Mouse (Mus musculus) liver (tissue): Measurements from ENCODE around the gene Tpk1.

ENCODE experiments used
- DNase-seq: peaks from one replicate; pipeline ENCODE4 v3.0.0-alpha.2; 2020; ENCODE audit warnings: mixed read lengths

Gene Tpk1

DNA sequence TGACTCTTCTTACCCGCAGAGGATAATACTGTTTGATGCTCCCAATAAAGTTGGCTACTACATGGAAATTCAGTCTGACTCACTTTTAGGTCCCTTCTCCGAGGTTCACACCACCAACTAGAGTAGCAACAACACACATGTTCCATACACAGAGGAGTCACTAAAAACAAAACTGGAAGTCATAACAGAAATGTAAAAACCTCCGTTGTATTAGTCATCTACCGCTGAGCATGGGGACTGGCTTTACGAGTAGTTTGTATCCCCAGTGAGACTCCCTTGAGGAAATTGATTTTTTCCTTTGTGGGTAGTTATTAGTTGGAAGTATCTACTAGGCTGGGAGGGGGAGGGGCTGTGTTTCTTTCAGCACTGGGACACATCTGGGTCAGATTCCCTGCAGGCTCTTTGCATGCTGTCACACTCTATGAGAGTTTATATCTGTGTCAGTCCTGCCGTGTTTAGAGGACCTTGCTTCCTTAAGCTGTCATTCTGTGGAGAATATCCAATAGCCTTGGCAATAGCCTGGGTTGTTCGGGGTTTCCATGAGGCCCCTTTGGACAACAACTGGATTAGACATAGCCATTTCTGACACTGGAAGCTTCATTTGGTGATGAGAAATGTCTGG is 245.6 kb downstream of the Tpk1 start:
- no peak for DNase-seq

GRCm38 (mm10) chr6:43408949-43409348 is 257.1 kb downstream of the Tpk1 start:
- no peak for DNase-seq

DNA sequence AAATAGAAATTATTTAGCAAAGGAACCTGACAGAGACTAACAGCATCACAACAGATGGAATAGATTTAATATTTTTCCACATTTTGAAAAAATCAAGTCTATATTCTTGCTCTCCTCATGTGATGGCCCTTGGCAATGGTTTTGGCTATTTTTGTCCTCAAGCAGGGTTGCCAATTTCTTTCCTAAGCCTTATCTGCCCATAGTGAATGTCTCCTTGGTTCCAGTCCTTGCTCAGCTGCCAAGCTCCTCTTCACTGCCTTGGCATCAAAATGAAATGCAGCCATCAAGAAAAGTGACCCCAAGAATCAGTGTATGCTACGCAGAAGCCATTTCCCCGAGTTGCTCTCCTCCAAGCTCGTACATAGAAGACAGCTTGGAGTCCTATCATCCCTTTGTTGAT is 263.0 kb downstream of the Tpk1 start:
- no peak for DNase-seq

- no peak for DNase-seq
These were observed 263.7 kb downstream of the Tpk1 start for GRCm38 (mm10) chr6:43402219-43402997.

- DNase-seq, result no peak
These were observed 269.7 kb downstream of the Tpk1 start for GRCm38 (mm10) chr6:43396426-43396825.

DNA sequence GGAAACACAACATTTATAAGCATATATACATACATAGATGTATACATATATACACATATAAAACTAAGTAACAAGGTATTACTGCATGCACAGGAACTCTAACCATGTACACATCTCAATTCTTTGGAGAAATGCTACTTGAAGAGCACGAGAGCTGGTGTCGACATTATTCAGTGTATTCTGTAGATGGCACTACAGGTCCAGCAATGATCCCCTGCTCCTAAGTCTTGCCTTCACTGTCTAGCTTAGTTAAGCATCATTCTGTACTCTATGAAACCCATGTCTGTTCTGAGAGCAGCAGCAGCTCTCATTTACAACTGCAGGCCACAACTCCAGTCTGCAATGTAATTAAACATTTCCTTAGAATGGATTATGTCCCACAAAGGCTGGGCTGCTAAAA is 270.5 kb downstream of the Tpk1 start:
- DNase-seq, result no peak

- DNase-seq, result no peak
These were observed 274.7 kb downstream of the Tpk1 start for GRCm38 (mm10) chr6:43391358-43391757.

GRCm38 (mm10) chr6:43387273-43387672 is 278.8 kb downstream of the Tpk1 start:
- DNase-seq, result peak; percentile 7

DNA sequence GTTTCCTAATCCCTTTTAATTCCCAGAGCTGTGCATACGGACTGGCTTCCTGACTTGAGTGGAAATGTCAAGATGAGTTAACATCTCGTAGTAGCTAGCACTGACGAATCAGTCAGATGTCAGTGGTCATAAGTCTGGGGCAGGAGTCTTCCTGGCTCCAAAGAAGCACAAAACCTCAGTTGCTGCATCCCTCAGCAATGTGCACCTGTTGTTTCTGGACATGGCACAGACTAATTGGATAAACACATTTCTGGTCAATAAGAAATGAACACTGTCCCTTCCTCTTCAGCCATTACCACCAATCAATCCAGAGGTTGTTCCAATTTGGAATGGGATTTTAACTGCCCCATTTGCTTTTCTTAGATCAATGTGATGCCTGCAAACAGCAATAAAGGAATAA is 281.2 kb downstream of the Tpk1 start:
- DNase-seq, result no peak

GRCm38 (mm10) chr6:43384304-43384703 is 281.8 kb downstream of the Tpk1 start:
- no peak for DNase-seq

- no peak for DNase-seq
These were observed 283.3 kb downstream of the Tpk1 start for GRCm38 (mm10) chr6:43382750-43383149.

DNA sequence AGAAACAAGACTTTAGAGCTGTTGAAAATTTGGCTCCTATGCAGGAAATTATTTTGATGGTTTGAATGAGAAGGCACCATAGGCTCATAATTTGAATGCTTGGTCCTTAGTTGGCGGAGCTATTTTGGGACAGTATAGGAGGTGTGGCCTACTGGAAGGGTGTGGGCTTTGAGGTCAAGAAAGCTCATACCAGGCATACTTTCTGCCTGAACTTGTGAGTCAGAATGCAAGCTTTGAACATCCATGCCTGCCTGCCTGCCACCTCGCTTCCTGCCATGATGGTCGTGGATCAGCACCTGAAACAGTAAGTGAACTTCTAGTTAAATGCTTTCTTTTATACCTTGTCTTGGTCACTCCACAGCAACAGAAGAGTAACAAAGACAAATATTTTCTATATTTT is 283.8 kb downstream of the Tpk1 start:
- no peak for DNase-seq

GRCm38 (mm10) chr6:43373206-43373605 is 292.9 kb downstream of the Tpk1 start:
- no peak for DNase-seq

- DNase-seq, result no peak
These were observed 298.6 kb downstream of the Tpk1 start for GRCm38 (mm10) chr6:43367434-43367945.

DNA sequence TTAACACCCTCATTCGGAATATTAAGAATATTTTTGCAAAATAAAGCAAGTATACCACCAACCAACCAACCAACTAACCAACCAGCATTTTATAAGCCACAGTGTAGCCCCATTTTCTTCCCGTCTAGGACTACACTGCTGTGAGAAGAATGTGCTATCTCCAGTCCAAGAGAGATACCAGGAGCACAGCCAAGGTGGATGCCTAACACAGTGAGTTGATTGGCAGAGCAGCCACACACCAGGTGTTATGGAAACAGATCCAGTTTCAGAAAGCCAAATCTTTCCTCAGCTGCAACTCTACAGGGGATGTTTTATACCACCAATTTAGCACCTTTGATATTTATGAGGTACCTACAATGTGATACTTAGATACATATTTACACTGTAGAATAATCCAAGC is 299.1 kb downstream of the Tpk1 start:
- DNase-seq, result no peak

DNA sequence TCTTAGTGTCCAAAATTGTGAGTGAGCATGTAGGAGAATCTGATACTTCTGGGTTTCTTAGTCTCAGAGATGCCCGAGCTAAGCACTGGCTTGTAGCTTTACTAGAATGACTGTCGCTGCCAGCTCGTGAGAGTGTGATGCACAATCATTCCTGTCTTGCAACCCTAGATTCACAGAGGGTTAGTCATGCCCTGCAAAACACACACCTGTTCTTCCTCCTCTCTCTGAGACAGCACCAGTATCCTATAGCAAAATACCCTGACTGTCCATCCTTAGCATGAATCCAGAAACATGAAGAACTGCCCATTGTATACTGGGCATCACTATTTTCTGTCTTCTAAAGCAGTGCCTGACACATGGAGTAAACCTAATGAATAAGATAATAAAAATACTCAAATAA is 302.2 kb downstream of the Tpk1 start:
- DNase-seq, result no peak

GRCm38 (mm10) chr6:43363291-43363820 is 302.7 kb downstream of the Tpk1 start:
- no peak for DNase-seq

GRCm38 (mm10) chr6:43361248-43361647 is 304.8 kb downstream of the Tpk1 start:
- DNase-seq, result no peak

- DNase-seq, result no peak
These were observed 305.9 kb downstream of the Tpk1 start for GRCm38 (mm10) chr6:43360214-43360613.

DNA sequence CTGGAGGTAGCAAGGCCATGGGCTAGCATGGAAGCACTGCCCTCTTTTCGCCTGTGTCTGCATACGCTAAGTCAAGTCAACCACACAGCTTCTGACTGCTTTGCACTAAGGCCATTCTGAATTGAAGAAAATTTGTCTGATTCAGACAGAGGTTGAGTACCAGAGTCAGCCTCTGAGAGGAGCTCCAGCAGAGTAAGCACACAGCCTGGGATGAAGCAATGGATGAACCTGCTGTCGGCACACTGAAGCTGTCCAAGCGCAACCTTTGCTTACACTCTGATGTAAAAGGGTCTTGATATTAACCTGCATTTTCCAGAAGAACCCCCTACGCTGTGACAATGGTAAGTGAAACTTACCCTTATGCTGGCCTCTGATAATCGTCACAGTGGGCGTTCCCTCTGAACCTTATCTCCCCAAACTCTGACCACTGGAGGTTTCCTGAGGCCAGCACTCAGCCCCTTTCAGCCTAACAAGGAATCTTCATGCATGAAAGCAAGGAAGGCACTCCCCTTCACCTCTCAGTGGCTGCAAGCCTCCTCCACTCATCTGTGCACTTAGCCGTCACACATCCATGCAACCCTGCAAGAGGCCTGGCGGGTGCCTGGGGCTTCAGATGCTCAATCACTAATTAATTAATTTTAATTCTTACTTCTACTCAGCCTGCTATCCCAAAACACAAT is 311.4 kb downstream of the Tpk1 start:
- DNase-seq, result peak; percentile 39

GRCm38 (mm10) chr6:43353446-43353845 is 312.6 kb downstream of the Tpk1 start:
- DNase-seq, result no peak

DNA sequence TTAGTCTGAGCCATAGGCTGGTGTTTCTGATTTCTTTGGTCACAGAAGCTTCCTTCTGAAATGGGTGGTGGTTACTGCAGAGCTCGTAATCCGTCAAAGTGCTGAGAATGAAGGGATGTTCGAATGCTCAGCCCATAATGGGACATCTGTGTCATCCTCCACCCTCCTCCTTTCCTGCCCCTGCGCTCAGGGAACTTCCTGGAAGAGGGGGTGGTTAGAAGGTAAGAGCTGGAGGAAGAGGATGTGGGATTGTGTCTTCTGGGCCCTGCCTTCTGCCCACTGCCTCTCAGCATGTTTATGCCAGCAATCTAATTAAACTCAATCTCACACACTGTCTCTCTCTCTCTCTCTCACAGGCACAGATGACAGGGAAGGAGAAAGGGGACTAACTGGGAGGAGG is 317.0 kb downstream of the Tpk1 start:
- DNase-seq, result no peak

DNA sequence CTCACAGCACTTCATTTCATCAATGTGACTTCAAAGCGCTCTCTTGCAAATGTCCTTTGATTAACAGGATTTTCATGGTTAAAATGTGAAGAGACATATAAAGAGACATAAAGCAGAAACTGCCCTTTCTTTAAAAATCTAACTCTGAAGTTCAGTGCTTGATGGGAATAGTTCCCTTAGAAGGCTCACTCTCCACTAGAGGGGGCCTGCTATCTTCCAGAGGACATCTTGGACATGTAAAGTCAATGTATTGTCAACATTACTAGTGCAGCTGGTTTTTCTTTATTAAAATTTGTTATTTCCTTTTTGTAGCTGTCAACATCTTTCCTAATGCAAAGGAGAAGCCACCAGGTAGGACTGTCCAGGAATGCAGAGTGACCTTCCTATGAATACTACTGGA is 318.4 kb downstream of the Tpk1 start:
- DNase-seq, result no peak

DNA sequence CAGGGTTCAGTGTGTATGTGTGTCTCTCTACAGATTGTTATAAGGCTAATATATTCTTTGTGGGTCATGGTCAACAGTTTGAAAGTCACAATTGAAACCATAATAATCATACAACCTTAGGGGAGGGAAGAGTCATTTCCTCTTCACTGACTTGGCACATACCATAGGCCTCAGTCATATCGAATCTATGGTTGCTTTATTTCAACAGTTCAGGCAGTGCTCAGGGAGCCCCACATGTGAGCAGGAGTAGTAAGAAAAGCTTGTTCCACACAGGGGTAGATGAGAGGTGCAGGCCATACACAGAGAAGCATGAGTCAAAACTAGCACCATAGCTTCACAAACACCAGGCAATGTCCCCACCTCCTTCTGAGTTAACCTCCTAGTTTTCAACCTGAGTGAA is 323.1 kb downstream of the Tpk1 start:
- DNase-seq, result no peak
